Mouse (Mus musculus) liver (tissue): ENCODE measurements around the gene Psmb7.

Experiments used
- DNase-seq: peaks from one replicate; pipeline ENCODE4 v3.0.0-alpha.2; 2020; ENCODE audit warnings: mixed read lengths

Psmb7 gene

DNA sequence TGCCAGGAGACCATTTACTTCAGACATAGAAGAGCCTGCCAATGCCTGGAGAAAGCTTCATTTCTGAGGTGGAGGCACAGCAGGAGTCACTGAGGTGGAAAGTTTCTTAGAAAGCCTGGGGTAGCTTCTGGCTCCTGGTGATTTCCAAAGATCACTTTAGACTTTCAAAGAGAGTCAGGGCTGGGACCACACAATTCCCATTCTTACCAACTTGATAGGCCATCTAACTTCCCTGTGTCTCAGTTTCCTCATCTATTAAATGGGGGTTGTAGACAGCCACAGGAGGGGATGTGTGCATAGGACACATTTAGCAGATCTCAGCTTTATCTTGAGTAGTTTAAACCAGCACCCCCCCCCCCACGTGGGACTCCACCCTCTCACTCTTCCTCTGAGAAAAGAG, 101.5 kb downstream of the Psmb7 start:
- DNase-seq = peak; percentile 21

DNA sequence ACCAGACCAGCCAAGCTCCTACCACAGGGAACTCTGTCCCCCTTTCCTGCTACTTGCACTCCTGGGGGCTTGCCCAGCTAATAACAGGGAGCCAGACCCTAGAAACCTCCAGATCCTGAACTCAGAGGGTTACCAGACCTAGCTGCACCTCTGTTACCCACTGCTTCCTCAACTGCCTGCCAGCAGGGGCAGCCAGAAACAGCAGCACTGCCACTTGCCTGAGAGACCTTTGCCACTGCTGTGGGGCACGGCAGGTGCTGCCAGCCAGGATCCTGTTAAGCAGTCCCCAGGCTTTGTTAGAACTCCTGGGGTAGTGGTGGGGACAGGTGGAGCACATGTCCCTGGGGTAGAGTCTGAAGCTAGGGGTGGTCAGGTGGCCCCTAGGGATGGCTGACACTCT, 102.3 kb downstream of the Psmb7 start:
- no peak for DNase-seq

DNA sequence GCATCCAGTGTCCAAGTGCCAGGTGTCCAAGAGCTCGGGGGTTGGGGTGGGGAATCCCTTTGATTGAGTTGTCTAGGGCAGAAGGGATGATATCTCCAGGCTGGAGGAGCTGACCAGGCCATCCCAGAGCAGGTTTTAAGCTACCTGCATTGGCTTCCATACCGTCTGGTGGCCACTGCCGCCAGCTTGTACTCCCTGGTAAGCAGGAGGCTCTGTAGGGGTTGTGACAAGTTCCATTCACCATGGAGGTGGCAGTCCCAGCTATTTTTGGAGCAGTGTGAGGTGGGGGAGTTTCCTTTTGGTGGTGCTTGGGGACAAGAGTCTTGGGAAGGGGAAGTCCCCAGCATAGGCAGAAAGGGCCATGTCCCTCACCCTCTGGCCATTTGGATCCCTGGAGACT, 102.8 kb downstream of the Psmb7 start:
- no peak for DNase-seq

DNA sequence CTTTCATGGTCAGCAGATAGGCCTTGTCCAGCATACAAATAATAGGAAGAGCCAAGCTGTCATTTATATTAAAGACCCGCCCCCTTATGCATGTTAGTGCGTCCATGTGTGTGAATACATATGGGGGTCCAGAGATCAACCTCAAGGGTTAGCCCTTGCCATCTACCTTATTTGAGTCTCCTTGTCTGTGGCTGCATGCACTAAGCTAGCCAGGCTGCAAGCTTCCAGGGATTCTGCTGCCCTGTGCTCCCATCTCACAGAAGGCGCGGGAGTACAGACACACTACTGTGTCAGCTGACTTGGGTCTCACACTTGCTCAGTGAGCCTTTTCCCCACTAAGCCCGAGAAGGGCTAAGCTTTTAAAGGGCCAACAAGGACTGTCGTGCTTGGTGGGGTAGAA, 103.2 kb downstream of the Psmb7 start:
- DNase-seq = no peak

DNA sequence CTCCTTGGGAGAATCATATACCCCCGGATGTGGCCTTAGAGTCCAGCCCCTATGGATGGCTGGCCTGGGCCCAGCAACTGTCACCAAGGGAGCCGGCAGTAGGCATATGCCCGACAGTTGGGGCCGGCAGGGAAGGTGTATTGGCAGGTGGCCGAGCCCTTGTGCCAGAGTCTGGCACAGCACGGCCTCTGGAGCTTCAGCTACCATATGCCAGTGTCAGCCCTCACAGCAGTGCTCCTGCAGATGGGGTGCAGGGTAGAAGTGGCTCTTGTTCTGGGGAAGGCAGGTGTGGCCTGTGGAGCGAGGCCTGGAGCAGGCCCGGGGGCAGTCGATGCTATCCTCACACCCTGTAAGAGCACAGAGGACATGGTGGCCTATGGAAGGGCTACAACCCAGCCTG, 104.2 kb downstream of the Psmb7 start:
- DNase-seq = no peak
